Mouse (Mus musculus): Measurements from ENCODE around the gene Inf2.

Gene Inf2

GRCm38 (mm10) chr12:112663303-112663702 is 74.7 kb downstream of the Inf2 start:
- no peak for DNase-seq

- no peak for DNase-seq
These were observed 75.1 kb downstream of the Inf2 start for GRCm38 (mm10) chr12:112663716-112664115.

GRCm38 (mm10) chr12:112664124-112664523 is 75.5 kb downstream of the Inf2 start:
- no peak for DNase-seq

GRCm38 (mm10) chr12:112664656-112665055 is 76.1 kb downstream of the Inf2 start:
- DNase-seq: no peak

Data from cerebellum, adult 11-12 months (tissue).